Mouse (Mus musculus) spleen, adult 2 months (tissue): Measurements from ENCODE around the gene Nabp1. TPM values are rescaled to one million over a fixed set of nuclear protein-coding genes. Genes with fewer than 3 reads are reported as not detected.

Source experiments
- DNase-seq, 2 experiments: peaks; one replicate each; pipeline versions ENCODE4 v3.0.0 to v3.0.0-alpha.2; 2012 to 2021; ENCODE audit warnings: low spot score in 2 of 2, low read depth in 1 of 2
- H3K27ac ChIP-seq: fragments of 200-500 bp; 2 replicates; pipeline ENCODE4 v1.5.1; 2012; ENCODE audit warnings: low read length, inconsistent platforms; ENCODE audit not compliant: insufficient read depth
- H3K27me3 ChIP-seq: fragments of 200-500 bp; 2 replicates; pipeline ENCODE4 v1.6.1; 2012; ENCODE audit warnings: mild to moderate bottlenecking, moderate library complexity, low read length, inconsistent platforms; ENCODE audit not compliant: control insufficient read depth, insufficient read depth
- H3K36me3 ChIP-seq: fragments of 200-500 bp; 2 replicates; pipeline ENCODE4 v1.6.1; 2012; ENCODE audit warnings: mild to moderate bottlenecking, low read length, inconsistent platforms; ENCODE audit not compliant: control insufficient read depth, insufficient read depth
- H3K4me1 ChIP-seq: fragments of 200-500 bp; 2 replicates; pipeline ENCODE4 v1.6.1; 2011; ENCODE audit warnings: inconsistent platforms; ENCODE audit not compliant: control insufficient read depth, insufficient read depth, insufficient read length
- H3K4me3 ChIP-seq: fragments of 200-500 bp; 2 replicates; pipeline ENCODE4 v1.5.1; 2011; ENCODE audit warnings: mild to moderate bottlenecking, inconsistent platforms; ENCODE audit not compliant: insufficient read depth, insufficient read length; ENCODE audit errors: extremely low read depth
- CTCF ChIP-seq: fragments of 200-500 bp; IDR thresholded peaks from 2 replicates; pipeline ENCODE4 v1.5.1; 2011; ENCODE audit warnings: mild to moderate bottlenecking, inconsistent platforms; ENCODE audit not compliant: insufficient read depth, insufficient read length, insufficient replicate concordance; ENCODE audit errors: extremely low read depth
- POLR2A ChIP-seq: fragments of 200-500 bp; IDR thresholded peaks from 2 replicates; pipeline ENCODE4 v1.6.1; 2011; ENCODE audit warnings: low read depth, low read length, inconsistent platforms
- WGBS: fragments of 180-500 bp; shearing (Covaris S2); methylation state at CpG from one replicate; pipeline ENCODE4 v1.1.7; 2018; 5-methylcytosine and 5-hydroxymethylcytosine counted together
- polyA plus RNA-seq: library from polyadenylated mRNA; depleted of rRNA; stranded (reverse); fragments of >200 nt; gene quantifications from 2 replicates; pipeline ENCODE4 v1.2.3, GENCODE M21; 2012

Gene Nabp1
- polyA plus RNA-seq, 1 experiment, result 11.7 TPM

DNA sequence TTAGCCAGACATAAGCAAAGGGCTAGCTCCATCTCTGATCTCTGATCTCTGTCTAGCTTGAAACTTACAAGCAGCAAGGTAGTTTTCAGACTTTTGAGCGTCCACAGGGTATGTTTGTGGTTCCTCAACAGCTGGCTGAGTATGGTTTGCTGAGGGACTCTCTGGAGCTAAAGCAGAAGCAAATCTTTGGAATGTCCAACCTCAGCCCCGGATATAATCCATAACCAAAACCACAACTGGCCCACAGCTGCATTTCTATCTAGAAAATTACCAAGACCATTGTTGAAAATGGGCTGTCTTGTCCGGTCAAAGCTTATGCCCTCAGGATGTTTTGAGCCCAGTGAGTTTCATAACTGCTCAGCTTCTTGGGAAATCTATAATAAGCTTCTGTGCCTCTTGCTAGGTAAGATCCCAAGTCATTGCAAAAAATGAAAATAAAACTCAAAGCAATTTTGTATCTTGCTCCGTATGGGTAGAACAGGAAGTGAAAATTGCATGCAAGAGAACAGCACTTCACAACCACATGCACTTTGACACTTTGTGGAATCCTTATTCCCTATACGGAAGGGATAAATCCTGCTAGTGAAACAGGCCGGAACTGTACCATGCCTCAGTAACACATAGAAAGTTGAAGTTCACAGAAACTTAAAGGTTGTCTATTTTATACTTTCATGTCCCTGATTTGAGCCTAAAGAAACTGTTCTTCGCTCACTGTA lies 15.5 kb upstream of the Nabp1 start:
- Histone ChIP-seq H3K4me1 (no peaks in the 10 kb centered on the region), H3K36me3 (no peaks in the 10 kb centered on the region), H3K27me3 (no peaks in the 10 kb centered on the region), H3K27ac (no peak overlapping the region), H3K4me3 (no peak overlapping the region)
- WGBS, result 45% methylated on average over 7 of the region's 7 CpGs
- TF ChIP-seq POLR2A (no peak), CTCF (no peak)
- no peak for DNase-seq

DNA sequence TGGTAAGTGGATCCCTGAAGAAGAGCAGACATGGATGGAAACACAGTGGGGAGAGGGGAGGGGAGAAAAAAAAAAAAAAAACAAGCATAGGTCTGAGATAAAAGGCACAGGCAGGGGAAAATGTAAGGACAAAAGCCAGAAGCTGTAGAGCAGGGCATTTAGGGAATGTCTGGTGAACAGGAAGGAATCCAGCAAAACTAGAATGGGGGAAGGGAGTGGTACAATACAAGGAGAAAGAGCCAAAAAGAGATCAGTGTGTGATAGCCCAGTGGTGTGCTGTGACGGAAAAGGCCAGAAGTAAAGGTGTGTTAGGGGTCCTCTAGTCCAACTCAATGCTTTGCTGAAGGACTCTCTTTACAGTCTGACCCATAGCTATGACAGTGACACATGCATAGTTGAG lies 8.1 kb upstream of the Nabp1 start:
- Histone ChIP-seq H3K27me3 (no peaks in the 10 kb centered on the region), H3K36me3 (no peaks in the 10 kb centered on the region), H3K4me1 (no peaks in the 10 kb centered on the region), H3K4me3 (no peak overlapping the region), H3K27ac (no peak overlapping the region)
- DNase-seq, result no peak
- TF ChIP-seq CTCF, result no peak
- TF ChIP-seq POLR2A, result no peak
- 89% methylated on average over 1 of the region's 1 CpGs for WGBS

DNA sequence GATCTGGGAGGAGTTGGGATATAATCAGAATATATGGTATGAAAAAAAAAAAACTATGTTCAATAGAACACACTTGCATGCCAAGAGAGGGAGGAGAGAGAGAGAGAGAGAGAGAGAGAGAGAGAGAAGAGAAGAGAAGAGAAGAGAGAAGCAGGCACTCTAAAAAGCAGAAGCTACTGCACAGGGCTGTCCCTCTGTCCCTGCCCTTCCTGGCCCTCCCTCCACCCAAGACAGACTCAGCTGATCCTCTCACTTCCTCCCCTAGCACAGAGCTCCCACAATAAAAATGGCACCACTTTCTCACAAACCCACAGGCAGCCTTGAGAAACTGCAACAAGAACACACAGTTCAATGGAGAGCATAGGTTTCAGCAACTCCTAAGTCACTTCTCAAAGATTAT lies 2.2 kb upstream of the Nabp1 start:
- peak; percentile 57 to 72 for DNase-seq
- Histone ChIP-seq H3K27ac (no peak overlapping the region; the same call in 1 of the 2 replicates), H3K36me3 (no peaks in the 10 kb centered on the region; the same call in 1 of the 2 replicates), H3K27me3 (no peaks in the 10 kb centered on the region), H3K4me1 (peaks cover 3% of the 10 kb centered on the region; the same call in 1 of the 2 replicates), H3K4me3 (no peak overlapping the region)
- TF ChIP-seq CTCF (no peak), POLR2A (no peak)

DNA sequence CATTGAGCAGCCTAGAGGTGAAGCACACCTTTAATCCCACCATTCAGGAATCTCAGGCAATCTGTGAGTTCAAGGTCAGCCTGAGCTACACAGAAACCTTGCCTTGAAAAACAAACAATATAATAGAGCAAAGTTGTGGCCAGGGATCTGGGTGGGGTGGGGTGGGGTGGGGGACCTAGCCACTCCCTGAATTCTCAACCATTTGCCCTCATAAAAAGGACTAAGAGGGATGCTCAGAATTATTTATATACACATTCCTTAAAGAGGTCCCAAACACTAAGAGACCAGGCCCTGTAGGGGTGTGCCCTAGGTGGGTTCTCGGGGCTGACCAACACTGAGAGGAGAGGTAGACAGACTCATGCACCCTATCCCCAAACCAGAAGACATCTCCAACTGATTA lies 1.5 kb upstream of the Nabp1 start:
- Histone ChIP-seq H3K36me3 (peaks cover 2% of the 10 kb centered on the region; the same call in 1 of the 2 replicates), H3K27me3 (no peaks in the 10 kb centered on the region), H3K27ac (no peak overlapping the region), H3K4me3 (no peak overlapping the region), H3K4me1 (peaks cover 3% of the 10 kb centered on the region; the same call in 1 of the 2 replicates)
- 96% methylated on average over 1 of the region's 1 CpGs for WGBS
- no peak for DNase-seq
- TF ChIP-seq CTCF (no peak), POLR2A (no peak)

DNA sequence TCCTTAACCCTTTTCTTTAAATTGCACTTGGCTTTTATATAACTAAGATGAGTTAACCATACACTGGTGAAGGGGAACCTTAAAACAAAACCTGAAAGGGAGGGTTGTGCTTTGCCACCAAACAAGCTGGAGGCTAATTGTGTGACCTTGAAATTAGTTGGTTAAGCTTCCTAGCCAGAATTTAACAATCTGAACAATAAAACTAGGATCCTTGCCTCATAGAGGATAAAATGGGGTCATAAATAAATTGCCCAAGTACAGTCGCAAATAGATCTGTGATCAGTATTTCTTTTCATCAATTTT lies 753 bp upstream of the Nabp1 start:
- no peak for DNase-seq
- TF ChIP-seq POLR2A (no peak), CTCF (no peak)
- Histone ChIP-seq H3K36me3 (peaks cover 3% of the 10 kb centered on the region), H3K4me1 (peaks cover 3% of the 10 kb centered on the region; the same call in 1 of the 2 replicates), H3K27ac (no peak overlapping the region), H3K27me3 (no peaks in the 10 kb centered on the region), H3K4me3 (no peak overlapping the region)
- 89% methylated on average over 1 of the region's 1 CpGs for WGBS

DNA sequence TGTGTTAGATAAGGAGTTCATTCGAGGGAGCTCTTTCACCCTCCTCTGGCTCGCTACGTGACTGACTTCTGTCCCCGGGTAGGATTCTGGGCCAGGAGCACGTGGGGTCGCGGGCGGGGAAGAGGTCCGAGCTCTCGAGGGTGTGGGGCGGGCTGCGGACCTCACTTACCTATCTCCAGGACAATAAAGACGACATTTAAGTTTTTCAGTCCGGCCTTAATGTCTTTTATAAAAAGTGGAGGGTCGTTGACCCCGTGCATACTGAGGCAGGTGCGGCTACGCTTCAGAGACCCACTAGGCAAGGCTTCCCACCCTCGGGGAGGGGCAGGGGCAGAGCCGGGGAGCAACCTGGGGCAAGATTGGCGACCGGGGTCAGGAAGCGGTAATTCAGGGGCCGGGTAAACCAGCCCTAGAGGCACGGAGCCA lies 556 bp downstream of the Nabp1 start:
- under 1% methylated on average over 25 of the region's 25 CpGs for WGBS
- Histone ChIP-seq H3K4me3 (peak overlapping the region; percentile 90), H3K36me3 (peaks cover 7% of the 10 kb centered on the region), H3K27me3 (no peaks in the 10 kb centered on the region), H3K27ac (peak overlapping the region; percentile 88), H3K4me1 (peaks cover 3% of the 10 kb centered on the region; the same call in 1 of the 2 replicates)
- TF ChIP-seq POLR2A (no peak), CTCF (no peak)
- peak; percentile 9 to 45 for DNase-seq

DNA sequence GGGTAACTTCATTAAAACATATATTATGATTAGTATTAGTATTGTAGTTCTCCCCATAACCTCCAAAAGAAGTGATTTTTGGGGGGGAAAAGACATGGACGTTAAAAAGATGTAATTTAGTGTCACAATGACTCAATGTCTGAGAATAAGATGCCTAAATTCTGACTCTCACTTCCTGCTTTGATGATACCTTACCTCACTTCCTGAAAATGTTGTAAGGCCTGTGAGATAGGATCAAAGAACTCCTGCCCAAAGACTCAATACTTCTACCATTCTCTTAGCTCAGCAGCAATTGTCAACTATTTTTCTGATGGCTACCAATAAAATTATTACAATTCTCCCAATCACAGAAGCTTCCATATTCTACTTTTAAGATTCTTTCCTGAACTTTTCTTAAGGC lies 1.8 kb downstream of the Nabp1 start:
- no peak overlapping the region for H3K4me3 ChIP-seq
- H3K27ac ChIP-seq, result no peak overlapping the region
- no peaks in the 10 kb centered on the region for H3K27me3 ChIP-seq
- peak in 1 of 2 experiments; percentile 25 for DNase-seq
- peaks cover 12% of the 10 kb centered on the region for H3K36me3 ChIP-seq
- TF ChIP-seq CTCF, result no peak
- no peak for TF ChIP-seq POLR2A
- 4% methylated on average over 1 of the region's 1 CpGs for WGBS
- H3K4me1 ChIP-seq, result peaks cover 3% of the 10 kb centered on the region; the same call in 1 of the 2 replicates
